Mouse (Mus musculus) frontal cortex, adult 2 months (tissue): ENCODE results near the gene Wars2. TPM values are rescaled to one million over a fixed set of nuclear protein-coding genes. Genes with fewer than 3 reads are reported as not detected.

Source experiments
- DNase-seq, 2 experiments: peaks; one replicate each; pipeline ENCODE4 v3.0.0; 2022; ENCODE audit warnings: low spot score in 1 of 2; ENCODE audit errors: extremely low spot score in 1 of 2
- polyA plus RNA-seq: library from polyadenylated mRNA; depleted of rRNA; stranded (reverse); fragments of >200 nt; gene quantifications from 2 replicates; pipeline ENCODE4 v1.2.3, GENCODE M21; 2012

Gene Wars2
- polyA plus RNA-seq, 1 experiment = 5.2 TPM

DNA sequence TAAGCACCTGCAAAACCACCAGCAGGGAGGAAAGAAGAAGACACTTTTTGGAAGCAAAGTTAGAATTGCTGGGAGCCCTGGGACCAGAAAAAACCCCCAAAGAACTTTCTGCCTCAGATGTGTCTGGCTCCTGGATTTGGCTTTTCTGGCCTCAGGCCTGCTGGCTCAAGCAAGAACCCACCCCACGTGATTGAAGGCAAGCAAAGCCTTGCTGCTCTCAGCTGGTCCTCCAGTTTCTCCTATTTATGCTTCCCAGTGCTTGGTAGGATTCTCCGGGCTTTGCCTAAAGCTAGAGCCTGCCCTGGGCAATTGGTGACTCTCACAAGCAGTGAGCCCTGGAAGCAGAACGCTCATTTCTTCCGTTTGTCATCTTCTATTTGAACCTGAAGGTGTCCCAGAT lies 106.7 kb downstream of the Wars2 start:
- no peak for DNase-seq

GRCm38 (mm10) chr3:99247996-99248801 lies 107.3 kb downstream of the Wars2 start:
- DNase-seq = no peak

- DNase-seq = no peak
Observed at GRCm38 (mm10) chr3:99248831-99249550, 108.1 kb downstream of the Wars2 start.

GRCm38 (mm10) chr3:99249551-99249870 lies 108.6 kb downstream of the Wars2 start:
- no peak for DNase-seq

- DNase-seq = no peak
Observed at GRCm38 (mm10) chr3:99249906-99250305, 109.0 kb downstream of the Wars2 start.

GRCm38 (mm10) chr3:99251271-99252165 lies 110.7 kb downstream of the Wars2 start:
- no peak for DNase-seq

GRCm38 (mm10) chr3:99252461-99253091 lies 111.7 kb downstream of the Wars2 start:
- DNase-seq = no peak

DNA sequence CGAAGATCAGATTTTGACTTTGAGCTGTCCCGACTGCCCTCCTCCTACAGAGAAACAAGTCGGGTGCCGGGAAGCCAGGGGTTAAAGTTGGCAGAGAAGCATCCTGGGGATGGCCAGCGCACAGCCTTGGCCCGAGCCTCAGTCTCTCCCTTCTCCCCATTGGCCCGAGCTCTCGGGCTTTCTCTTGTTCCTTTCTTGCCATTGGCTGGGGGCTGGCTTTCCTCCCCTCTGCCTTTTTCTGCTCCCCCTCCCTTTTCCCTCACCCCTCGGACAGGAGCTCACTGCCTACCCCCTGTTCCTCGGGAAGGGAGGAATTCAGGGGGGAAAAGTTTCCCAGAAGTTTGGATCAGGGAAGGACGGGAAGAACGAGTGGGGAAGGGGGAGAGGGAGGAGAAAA lies 112.2 kb downstream of the Wars2 start:
- no peak for DNase-seq

- no peak for DNase-seq
Observed at GRCm38 (mm10) chr3:99253497-99254451, 112.9 kb downstream of the Wars2 start.

GRCm38 (mm10) chr3:99254559-99255151 lies 113.8 kb downstream of the Wars2 start:
- DNase-seq = no peak

GRCm38 (mm10) chr3:99255411-99256365 lies 114.8 kb downstream of the Wars2 start:
- no peak for DNase-seq

- no peak for DNase-seq
Observed at GRCm38 (mm10) chr3:99256366-99256750, 115.5 kb downstream of the Wars2 start.

DNA sequence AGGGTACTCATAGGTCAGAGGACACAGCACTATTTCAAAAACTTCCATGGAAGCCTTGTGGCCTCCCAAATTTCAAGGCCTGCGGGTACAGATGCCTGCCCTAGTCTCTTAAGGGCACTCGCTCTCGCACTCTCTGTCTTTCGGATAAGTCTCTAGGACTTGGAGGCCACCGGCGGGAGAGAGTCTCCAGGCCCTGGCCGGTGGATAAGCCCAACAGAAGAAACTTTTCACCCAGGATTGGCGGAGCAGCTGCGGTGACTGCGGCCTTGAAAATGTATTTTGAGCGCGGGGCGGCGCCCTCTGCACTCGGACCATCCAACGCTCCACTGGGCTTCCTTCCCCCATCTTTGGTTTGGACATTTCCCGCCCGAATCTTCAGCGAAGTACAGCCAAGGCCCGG lies 115.9 kb downstream of the Wars2 start:
- DNase-seq = no peak

- no peak for DNase-seq
Observed at GRCm38 (mm10) chr3:99257586-99258577, 117.0 kb downstream of the Wars2 start.

DNA sequence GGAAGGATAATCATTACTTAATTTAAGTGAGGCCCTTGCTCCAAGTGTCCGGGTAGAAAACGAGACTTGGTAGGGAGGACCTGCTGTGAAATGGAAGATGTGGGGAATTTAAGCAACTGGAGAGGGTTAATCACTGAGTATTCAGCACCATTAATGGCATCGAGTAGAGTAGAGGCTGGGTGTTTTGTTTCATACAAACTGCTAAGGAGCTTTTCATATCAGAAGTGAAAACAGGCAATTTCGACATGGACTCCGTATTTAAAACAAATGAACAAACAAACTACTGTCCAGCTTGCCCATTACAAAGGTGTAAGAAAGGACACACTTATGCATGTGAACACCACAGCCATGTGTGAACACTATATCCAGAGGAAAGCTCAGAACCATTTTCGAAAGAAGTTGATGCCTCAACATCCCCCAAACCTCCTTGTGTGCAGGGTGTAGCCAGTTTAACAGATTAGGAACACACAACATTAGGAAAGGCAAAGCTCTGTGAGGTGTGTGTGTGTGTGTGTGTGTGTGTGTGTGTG lies 118.9 kb downstream of the Wars2 start:
- no peak for DNase-seq

- DNase-seq = no peak
Observed at GRCm38 (mm10) chr3:99260395-99260794, 119.5 kb downstream of the Wars2 start.

GRCm38 (mm10) chr3:99261371-99261791 lies 120.5 kb downstream of the Wars2 start:
- DNase-seq = no peak
